Mouse (Mus musculus) heart, embryonic 16.5 days (tissue): ENCODE data around the gene Plcg1. TPM values are rescaled to one million over a fixed set of nuclear protein-coding genes. Genes with fewer than 3 reads are reported as not detected.

Experiments used
- ATAC-seq: fragments of 200-750 bp; cut with Nextera tagmentation; replicated peaks from 2 replicates; pipeline ENCODE4 v1.8.0; 2017; ENCODE audit warnings: moderate number of reproducible peaks; ENCODE audit not compliant: insufficient read depth, low FRiP score; ENCODE audit errors: extremely low read depth
- H3K27ac ChIP-seq: fragments of 300-500 bp; sonication (generic); 2 replicates; pipeline ENCODE4 v1.5.1; 2014; ENCODE audit warnings: mild to moderate bottlenecking, low read length, control low read depth, moderate library complexity
- H3K27me3 ChIP-seq: fragments of 300-500 bp; sonication (generic); 2 replicates; pipeline ENCODE4 v1.6.1; 2014; ENCODE audit warnings: low read length, mixed read lengths; ENCODE audit not compliant: control insufficient read depth, insufficient read depth
- H3K36me3 ChIP-seq: fragments of 300-500 bp; sonication (generic); 2 replicates; pipeline ENCODE4 v1.6.1; 2014; ENCODE audit not compliant: control insufficient read depth, insufficient read depth
- H3K4me1 ChIP-seq: fragments of 300-500 bp; sonication (generic); 2 replicates; pipeline ENCODE4 v1.6.1; 2014; ENCODE audit warnings: low read length, mixed read lengths; ENCODE audit not compliant: control insufficient read depth, insufficient read depth
- H3K4me2 ChIP-seq: fragments of 300-500 bp; sonication (generic); 2 replicates; pipeline ENCODE4 v1.6.1; 2014; ENCODE audit warnings: low read depth, mild to moderate bottlenecking, control low read depth, low read length
- H3K4me3 ChIP-seq: fragments of 300-500 bp; sonication (generic); 2 replicates; pipeline ENCODE4 v1.5.1; 2014; ENCODE audit warnings: mild to moderate bottlenecking, control low read depth, low read length
- H3K9ac ChIP-seq: fragments of 300-500 bp; sonication (generic); 2 replicates; pipeline ENCODE4 v1.6.1; 2014; ENCODE audit warnings: low read length, control low read depth
- H3K9me3 ChIP-seq: fragments of 300-500 bp; sonication (generic); replicated peaks from 2 replicates; pipeline ENCODE4 v1.6.1; 2016; ENCODE audit warnings: low read length; ENCODE audit not compliant: control insufficient read depth
- WGBS: fragments of 180-500 bp; shearing (Covaris S2); extraction: QIAGEN DNeasy Blood & Tissue Kit; methylation state at CpG from one replicate; pipeline ENCODE4 v1.1.7; 2014; 5-methylcytosine and 5-hydroxymethylcytosine counted together
- polyA plus RNA-seq: library from polyadenylated mRNA; unstranded; fragments of >200 nt; fragmentation: Nextera tagmentation; extraction: Ambion mirVana; gene quantifications from 2 replicates; pipeline ENCODE4 v1.2.1, GENCODE M21; 2015

Gene Plcg1
- polyA plus RNA-seq, 1 experiment from 2014 or later: 26.4 TPM

DNA sequence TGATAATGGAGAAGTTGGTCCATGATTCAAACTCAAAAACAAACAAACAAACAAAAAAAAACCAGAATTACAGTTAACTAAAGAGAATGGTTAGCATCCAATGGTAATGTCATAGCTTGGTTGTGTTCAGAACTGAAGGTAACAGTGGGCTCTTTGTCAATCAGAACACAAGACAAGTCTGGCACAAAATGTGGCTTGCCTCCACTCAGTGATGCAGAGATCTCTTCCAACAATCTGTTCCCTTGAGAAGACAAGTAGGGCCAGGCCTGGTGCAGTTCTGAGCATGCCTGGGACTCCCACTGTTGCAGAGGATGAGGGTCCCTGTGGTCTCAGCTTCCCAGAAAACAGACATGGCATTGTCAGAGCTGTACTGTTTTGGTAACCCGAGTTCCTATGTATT lies 39.8 kb downstream of the Plcg1 start:
- 93% methylated on average over 1 of the region's 1 CpGs for WGBS
- no peak overlapping the region for H3K27ac ChIP-seq
- H3K4me1 ChIP-seq: peaks cover 4% of the 10 kb centered on the region; the same call in 1 of the 2 replicates
- no peaks in the 10 kb centered on the region; the same call in 1 of the 2 replicates for H3K36me3 ChIP-seq
- H3K4me3 ChIP-seq: no peak overlapping the region
- H3K4me2 ChIP-seq: no peak overlapping the region
- no peaks in the 10 kb centered on the region for H3K9me3 ChIP-seq
- H3K27me3 ChIP-seq: no peaks in the 10 kb centered on the region
- ATAC-seq: no peak
- no peak overlapping the region for H3K9ac ChIP-seq

DNA sequence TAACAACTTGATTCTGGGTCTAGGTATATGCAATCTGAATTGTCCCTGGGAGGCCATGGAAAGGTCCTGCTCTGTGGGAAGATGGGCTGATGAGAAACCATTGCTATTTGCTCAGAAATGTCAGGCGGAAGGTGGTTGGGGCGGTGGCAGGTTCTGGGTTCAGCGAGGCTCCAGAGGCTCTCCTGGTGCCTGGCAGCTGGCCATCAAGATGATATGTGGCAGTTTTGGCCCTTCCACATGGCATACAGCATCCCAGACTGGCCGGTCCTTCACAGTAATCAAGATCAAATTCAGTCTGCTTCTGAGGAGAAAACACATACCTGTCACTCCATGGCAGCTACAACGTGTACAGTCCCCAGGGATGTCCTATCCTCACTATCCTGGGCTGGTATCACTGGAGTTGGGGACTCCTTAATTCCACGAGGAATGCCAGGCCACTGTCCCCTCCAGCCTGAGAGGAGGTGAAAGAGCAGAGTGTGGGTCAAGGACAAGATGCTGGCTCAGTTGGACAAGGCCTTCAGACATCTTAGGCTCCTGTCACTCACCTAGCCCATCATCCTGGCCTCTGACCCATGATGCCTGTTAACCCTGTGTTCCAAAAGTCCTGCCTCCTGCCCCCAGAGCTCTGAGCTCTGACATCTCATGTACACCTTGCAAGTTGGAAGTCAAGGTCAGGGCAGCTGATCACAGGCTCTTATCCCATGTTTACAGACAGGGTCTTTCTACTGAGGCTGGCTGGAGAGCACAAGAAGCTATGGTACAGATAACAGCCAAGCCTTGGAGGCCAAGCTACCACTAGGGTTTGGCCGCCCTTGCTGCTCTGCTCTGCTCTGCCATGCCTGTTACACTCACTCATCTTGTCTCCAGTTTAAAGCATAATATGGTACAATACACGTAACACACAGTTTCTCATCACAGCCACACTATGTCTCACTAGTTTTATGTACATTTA lies 40.5 kb downstream of the Plcg1 start:
- Histone ChIP-seq H3K27me3 (no peaks in the 10 kb centered on the region), H3K9me3 (no peaks in the 10 kb centered on the region), H3K4me3 (no peak overlapping the region), H3K27ac (no peak overlapping the region), H3K9ac (no peak overlapping the region), H3K36me3 (no peaks in the 10 kb centered on the region; the same call in 1 of the 2 replicates), H3K4me1 (no peaks in the 10 kb centered on the region; the same call in 1 of the 2 replicates), H3K4me2 (no peak overlapping the region)
- no peak for ATAC-seq
- WGBS: 72% methylated on average over 8 of the region's 8 CpGs

DNA sequence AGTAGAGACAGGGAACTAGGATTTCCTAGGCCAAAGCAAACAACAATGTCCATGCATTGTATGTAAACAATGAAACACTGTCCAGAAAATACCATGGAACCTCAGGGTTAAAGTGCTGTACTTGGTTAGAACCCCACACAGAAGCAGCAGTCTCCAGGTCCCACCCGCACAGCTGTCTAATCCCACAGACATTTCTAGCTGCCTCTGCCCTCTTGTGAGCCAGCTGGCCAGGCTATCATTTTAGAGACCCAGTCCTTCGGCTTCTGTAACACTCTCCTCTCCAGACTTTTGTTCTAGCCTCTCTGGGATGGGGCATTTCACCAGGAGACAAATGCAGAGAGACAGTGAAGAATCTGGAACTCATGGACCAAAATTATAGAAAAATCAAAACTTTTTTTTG lies 46.9 kb downstream of the Plcg1 start:
- Histone ChIP-seq H3K36me3 (peaks cover 14% of the 10 kb centered on the region), H3K4me3 (no peak overlapping the region), H3K27ac (no peak overlapping the region), H3K9ac (no peak overlapping the region), H3K9me3 (no peaks in the 10 kb centered on the region), H3K4me1 (no peaks in the 10 kb centered on the region), H3K27me3 (no peaks in the 10 kb centered on the region), H3K4me2 (no peak overlapping the region)
- no peak for ATAC-seq
- WGBS: 77% methylated on average over 2 of the region's 2 CpGs

DNA sequence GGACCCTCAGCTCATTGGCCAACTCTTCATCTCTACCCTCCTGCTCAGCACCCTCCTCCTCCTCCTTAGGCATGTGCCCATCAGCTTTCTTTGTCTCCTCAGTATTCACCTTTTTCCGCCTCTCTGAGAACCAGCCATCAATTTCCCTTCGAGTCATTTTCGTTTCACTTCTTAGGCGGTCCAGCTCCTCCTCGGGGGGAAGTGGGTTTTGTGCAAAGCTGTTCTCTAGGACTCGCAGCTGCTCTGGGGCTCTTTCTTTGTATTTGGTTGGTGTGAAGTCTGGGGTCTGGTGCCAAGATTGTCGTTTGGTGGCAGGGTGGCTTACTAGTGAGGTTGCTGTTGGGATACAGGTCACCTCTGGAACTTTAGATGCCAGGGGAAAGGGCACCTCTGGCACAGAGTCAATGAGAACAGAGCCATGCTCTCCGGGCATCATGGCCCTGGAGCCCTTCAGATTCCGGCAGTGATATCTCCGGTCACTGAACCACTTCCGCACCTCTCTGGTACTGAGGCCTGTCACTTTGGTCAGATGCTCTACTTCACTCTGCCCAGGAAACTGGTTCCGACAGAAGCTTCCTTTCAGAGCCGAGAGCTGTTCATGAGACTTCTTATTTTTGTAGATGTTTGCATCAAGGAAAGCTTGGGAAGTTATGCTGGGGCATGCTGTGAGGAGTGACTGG lies 49.2 kb downstream of the Plcg1 start:
- WGBS: 84% methylated on average over 13 of the region's 13 CpGs
- Histone ChIP-seq H3K36me3 (peaks cover 14% of the 10 kb centered on the region), H3K27me3 (no peaks in the 10 kb centered on the region), H3K4me2 (no peak overlapping the region), H3K4me3 (no peak overlapping the region), H3K9me3 (no peaks in the 10 kb centered on the region), H3K4me1 (no peaks in the 10 kb centered on the region), H3K9ac (no peak overlapping the region), H3K27ac (no peak overlapping the region)
- ATAC-seq: no peak

DNA sequence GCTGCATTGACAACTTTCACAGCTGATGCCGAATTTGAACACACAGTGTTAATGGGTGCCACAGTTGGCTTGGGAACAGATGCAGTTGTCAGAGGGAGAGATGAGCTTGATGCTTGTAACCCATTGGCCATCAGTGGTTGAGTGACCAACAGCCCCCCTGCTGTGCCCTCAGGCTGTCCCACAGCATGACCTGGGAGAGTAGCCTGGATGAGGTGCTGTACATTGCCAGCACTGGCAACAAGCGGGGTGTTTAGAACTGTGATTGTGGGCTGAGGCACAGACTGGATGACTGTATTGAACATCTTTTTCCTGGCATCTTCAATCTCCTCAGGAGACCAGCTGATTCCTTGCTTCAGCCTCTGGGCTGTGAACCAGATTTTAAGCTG lies 49.7 kb downstream of the Plcg1 start:
- no peak overlapping the region for H3K9ac ChIP-seq
- WGBS: 98% methylated on average over 2 of the region's 2 CpGs
- H3K9me3 ChIP-seq: no peaks in the 10 kb centered on the region
- H3K36me3 ChIP-seq: peaks cover 14% of the 10 kb centered on the region
- H3K4me1 ChIP-seq: no peaks in the 10 kb centered on the region
- no peak overlapping the region for H3K4me3 ChIP-seq
- no peaks in the 10 kb centered on the region for H3K27me3 ChIP-seq
- H3K4me2 ChIP-seq: no peak overlapping the region
- ATAC-seq: no peak
- no peak overlapping the region for H3K27ac ChIP-seq

DNA sequence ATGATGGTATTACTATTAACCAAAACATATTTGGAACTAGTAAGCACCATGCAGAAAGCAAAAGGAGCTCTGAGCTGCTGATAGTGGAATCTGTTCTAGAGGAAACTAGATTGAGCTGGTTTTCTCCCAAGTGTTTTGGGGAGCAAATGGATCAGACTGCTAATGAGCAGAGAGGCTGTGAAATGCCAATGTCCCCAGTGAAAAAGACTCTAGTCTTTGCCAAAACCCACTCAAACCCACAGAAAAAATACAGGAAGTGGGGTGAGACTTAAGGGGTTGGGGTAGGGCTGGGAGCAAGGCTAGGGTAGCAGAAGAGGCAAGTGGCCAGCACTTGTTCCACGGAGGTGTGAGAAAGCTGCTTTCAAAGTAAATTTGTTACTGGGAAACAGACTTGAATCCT lies 55.2 kb downstream of the Plcg1 start:
- WGBS: 74% methylated on average over 1 of the region's 1 CpGs
- Histone ChIP-seq H3K27me3 (no peaks in the 10 kb centered on the region), H3K9ac (no peak overlapping the region), H3K9me3 (no peaks in the 10 kb centered on the region), H3K4me2 (no peak overlapping the region), H3K27ac (no peak overlapping the region), H3K36me3 (no peaks in the 10 kb centered on the region; the same call in 1 of the 2 replicates), H3K4me1 (no peaks in the 10 kb centered on the region), H3K4me3 (no peak overlapping the region)
- no peak for ATAC-seq

DNA sequence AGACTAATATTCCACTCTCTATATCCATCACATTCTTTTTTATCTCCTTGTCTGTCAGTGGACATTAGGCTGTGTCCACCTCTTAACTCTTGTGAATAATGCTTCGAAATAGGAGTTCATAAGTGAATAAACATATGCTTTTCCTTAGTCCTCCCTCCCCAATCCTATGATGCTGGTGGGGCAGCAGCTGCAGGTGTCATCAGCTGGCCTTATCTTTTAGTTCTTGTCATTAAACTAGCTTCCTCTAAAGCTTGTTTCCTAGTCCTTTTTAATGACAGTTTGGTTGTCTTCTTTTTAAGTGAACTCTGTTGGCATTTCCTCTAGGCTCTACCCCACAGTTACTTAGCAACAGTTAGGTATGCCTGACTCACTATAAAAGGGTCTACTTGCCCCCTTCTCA lies 57.9 kb downstream of the Plcg1 start:
- ATAC-seq: no peak

DNA sequence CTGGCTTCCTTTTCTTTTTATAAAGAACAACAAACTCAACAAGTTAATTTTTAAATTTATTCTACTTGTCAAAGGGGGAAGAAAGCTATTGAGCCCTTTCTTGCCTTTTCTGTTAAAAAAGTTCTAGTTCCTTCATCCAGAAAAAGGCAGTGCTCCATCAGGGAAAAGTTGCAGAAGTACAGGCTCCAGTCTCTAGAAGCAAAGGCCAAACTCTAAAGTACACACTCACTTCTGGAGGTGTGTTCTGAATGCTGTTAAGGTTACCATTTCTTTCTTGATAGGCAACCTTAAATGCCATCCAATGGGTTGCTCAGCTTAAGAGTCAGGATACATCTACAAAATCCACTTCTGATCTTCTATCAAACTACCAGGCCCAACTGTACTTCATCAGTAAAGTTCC lies 58.6 kb downstream of the Plcg1 start:
- no peak for ATAC-seq
- Histone ChIP-seq H3K36me3 (no peaks in the 10 kb centered on the region), H3K4me3 (no peak overlapping the region)

More for the DNA sequence above, 57.9 kb downstream of the Plcg1 start:
- WGBS: 83% methylated on average over 1 of the region's 1 CpGs
- no peaks in the 10 kb centered on the region for H3K4me1 ChIP-seq
- H3K36me3 ChIP-seq: no peaks in the 10 kb centered on the region
- H3K4me3 ChIP-seq: no peak overlapping the region
- H3K27ac ChIP-seq: no peak overlapping the region
- no peaks in the 10 kb centered on the region for H3K27me3 ChIP-seq
- H3K9ac ChIP-seq: no peak overlapping the region
- no peaks in the 10 kb centered on the region for H3K9me3 ChIP-seq
- H3K4me2 ChIP-seq: no peak overlapping the region

DNA sequence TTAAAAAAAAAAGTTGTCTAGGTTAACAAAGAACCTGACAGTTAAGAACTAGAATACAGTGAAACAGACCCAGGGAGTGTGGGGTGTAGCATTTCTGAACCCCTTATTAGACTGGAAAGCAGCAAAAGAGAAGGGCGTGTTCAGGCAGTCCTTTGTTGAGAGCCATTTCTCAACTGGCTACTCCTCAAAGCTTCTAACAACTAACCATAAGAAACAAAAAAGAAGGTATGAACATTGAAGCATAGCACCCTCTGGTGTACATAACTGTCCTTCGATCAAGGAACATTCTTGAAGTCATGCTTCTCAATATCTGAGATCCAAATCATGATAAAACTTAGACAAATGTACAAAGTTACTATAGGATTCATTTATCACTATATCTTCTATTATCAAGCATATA lies 62.0 kb downstream of the Plcg1 start:
- Histone ChIP-seq H3K27me3 (no peaks in the 10 kb centered on the region), H3K36me3 (no peaks in the 10 kb centered on the region), H3K4me1 (peaks cover 3% of the 10 kb centered on the region), H3K9me3 (no peaks in the 10 kb centered on the region), H3K27ac (no peak overlapping the region), H3K4me2 (no peak overlapping the region), H3K9ac (no peak overlapping the region), H3K4me3 (no peak overlapping the region)
- 76% methylated on average over 2 of the region's 2 CpGs for WGBS
- ATAC-seq: no peak

More for the DNA sequence above, 58.6 kb downstream of the Plcg1 start:
- H3K27ac ChIP-seq: no peak overlapping the region
- no peaks in the 10 kb centered on the region for H3K4me1 ChIP-seq
- H3K4me2 ChIP-seq: no peak overlapping the region
- H3K9me3 ChIP-seq: no peaks in the 10 kb centered on the region
- H3K27me3 ChIP-seq: no peaks in the 10 kb centered on the region
- no peak overlapping the region for H3K9ac ChIP-seq
